13 mouse cellular contexts compared by ENCODE assay signal in the genomic region with DNA sequence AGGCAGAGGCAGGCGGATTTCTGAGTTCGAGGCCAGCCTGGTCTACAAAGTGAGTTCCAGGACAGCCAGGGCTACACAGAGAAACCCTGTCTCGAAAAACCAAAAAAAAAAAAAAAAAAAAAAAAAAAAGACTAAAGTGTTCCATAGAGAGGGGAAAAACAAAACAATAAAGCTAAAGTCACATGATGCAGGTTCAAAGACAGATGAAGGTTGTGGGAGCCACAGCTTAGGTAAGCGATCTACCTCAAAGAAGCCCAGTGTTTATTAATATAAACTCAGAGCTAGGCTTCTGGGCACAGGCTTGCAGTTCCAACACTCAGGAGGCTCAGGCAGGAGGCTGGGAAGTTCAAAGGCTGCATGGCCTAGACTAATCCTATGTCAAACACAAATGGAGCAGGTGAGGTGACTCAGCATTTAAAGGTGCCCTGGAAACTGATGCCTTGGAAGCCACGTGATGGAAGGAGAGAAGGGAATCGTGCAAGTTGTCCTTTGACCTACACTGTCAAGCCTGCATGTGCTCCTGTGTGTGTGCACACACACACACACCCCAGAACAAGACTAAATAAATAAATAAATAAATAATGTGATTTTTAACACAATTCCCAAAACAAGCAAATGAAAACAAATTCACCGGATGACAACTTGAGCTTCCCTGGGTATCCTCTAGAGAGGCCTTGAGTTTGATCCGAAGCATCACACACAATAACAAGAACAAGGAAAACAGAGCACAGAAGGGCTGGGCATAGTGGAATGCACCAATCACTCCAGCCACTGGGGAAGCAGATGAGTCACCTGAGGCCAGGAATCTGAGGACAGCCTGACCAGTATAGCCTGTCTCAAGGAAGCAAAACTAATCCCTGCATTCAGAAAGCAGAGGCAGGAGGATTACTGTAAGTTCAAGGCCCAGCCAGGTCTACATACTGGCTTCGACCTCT. TPM values are rescaled to one million over a fixed set of nuclear protein-coding genes. Genes with fewer than 3 reads are reported as not detected.
DNase-seq lines count a peak whose midpoint lies in the region; ATAC-seq lines count a peak whose summit lies in the region.
"Had no signal": no experiment of that assay in that cellular context is flagged by ENCODE, and none has a peak within 500 bp of the region (broad histone marks: within the 10 kb centered on the region; RNA-seq: fewer than 3 reads in every experiment).

No protein-coding gene starts in this region.

- H3K4me2 ChIP-seq in kidney, embryonic 16.5 days (replicated peaks; ENCODE audit: low read depth, low read length), result no peak overlapping the region
- H3K4me2 ChIP-seq in stomach, embryonic 15.5 days, result no peak overlapping the region
- no peak overlapping the region for H3K4me2 ChIP-seq in midbrain, embryonic 13.5 days (replicated peaks)
- H3K4me2 ChIP-seq: embryonic facial prominence, embryonic 13.5 days had no signal

- 83% methylated on average over 7 of the region's 9 CpGs for WGBS in kidney, embryonic 16.5 days
- 72% methylated on average over 8 of the region's 9 CpGs for WGBS in stomach, embryonic 15.5 days
- 87% methylated on average over 8 of the region's 9 CpGs for WGBS in midbrain, embryonic 13.5 days

- peaks cover 4% of the 10 kb centered on the region for H3K4me1 ChIP-seq in kidney, embryonic 16.5 days (ENCODE audit: insufficient read depth, low read length)
- no peaks in the 10 kb centered on the region for H3K4me1 ChIP-seq in stomach, embryonic 15.5 days
- no peaks in the 10 kb centered on the region for H3K4me1 ChIP-seq in midbrain, embryonic 13.5 days (replicated peaks)
- H3K4me1 ChIP-seq: embryonic facial prominence, embryonic 13.5 days; megakaryocyte, embryonic 14.5 days had no signal

- H3K27ac ChIP-seq in kidney, embryonic 16.5 days (ENCODE audit: low read length), result no peak overlapping the region
- no peak overlapping the region for H3K27ac ChIP-seq in stomach, embryonic 15.5 days
- H3K27ac ChIP-seq in midbrain, embryonic 13.5 days, result no peak overlapping the region
- H3K27ac ChIP-seq: embryonic facial prominence, embryonic 13.5 days had no signal

- no peak overlapping the region for H3K9ac ChIP-seq in kidney, embryonic 16.5 days (replicated peaks; ENCODE audit: low read length)
- no peak overlapping the region for H3K9ac ChIP-seq in stomach, embryonic 15.5 days
- no peak overlapping the region for H3K9ac ChIP-seq in midbrain, embryonic 13.5 days (replicated peaks)
- H3K9ac ChIP-seq: embryonic facial prominence, embryonic 13.5 days; forebrain, postnatal 0 days had no signal

- ATAC-seq in kidney, embryonic 16.5 days (ENCODE audit: low FRiP score, low TSS enrichment), result no peak
- ATAC-seq in stomach, embryonic 15.5 days (ENCODE audit: insufficient read depth, low FRiP score, low read depth), result peak; percentile 78; the same call in 1 of the 2 replicates
- ATAC-seq in midbrain, embryonic 13.5 days, result no peak
- ATAC-seq: forebrain, postnatal 0 days had no signal

- H3K4me3 ChIP-seq in kidney, embryonic 16.5 days (ENCODE audit: low read length), result no peak overlapping the region
- H3K4me3 ChIP-seq in stomach, embryonic 15.5 days (replicated peaks), result no peak overlapping the region
- no peak overlapping the region for H3K4me3 ChIP-seq in midbrain, embryonic 13.5 days (replicated peaks)
- H3K4me3 ChIP-seq: embryonic facial prominence, embryonic 13.5 days; megakaryocyte, embryonic 14.5 days had no signal

- H3K36me3 ChIP-seq in kidney, embryonic 16.5 days (ENCODE audit: insufficient read depth, low read length), result no peaks in the 10 kb centered on the region
- H3K36me3 ChIP-seq in stomach, embryonic 15.5 days, result no peaks in the 10 kb centered on the region
- no peaks in the 10 kb centered on the region for H3K36me3 ChIP-seq in midbrain, embryonic 13.5 days
- H3K36me3 ChIP-seq: embryonic facial prominence, embryonic 13.5 days had no signal

- no peaks in the 10 kb centered on the region for H3K9me3 ChIP-seq in kidney, embryonic 16.5 days (ENCODE audit: low read length)
- H3K9me3 ChIP-seq in stomach, embryonic 15.5 days, result no peaks in the 10 kb centered on the region
- H3K9me3 ChIP-seq in midbrain, embryonic 13.5 days, result no peaks in the 10 kb centered on the region
- H3K9me3 ChIP-seq: embryonic facial prominence, embryonic 13.5 days; megakaryocyte, embryonic 14.5 days had no signal

- H3K27me3 ChIP-seq in kidney, embryonic 16.5 days (ENCODE audit: insufficient read depth, low read length), result no peaks in the 10 kb centered on the region
- no peaks in the 10 kb centered on the region for H3K27me3 ChIP-seq in stomach, embryonic 15.5 days (replicated peaks)
- H3K27me3 ChIP-seq in midbrain, embryonic 13.5 days, result no peaks in the 10 kb centered on the region
- H3K27me3 ChIP-seq: CH12.LX; embryonic facial prominence, embryonic 13.5 days had no signal

- peak; percentile 64 to 76 for DNase-seq in kidney, adult 8-10 months
- peak; percentile 90 for DNase-seq in ES-CJ7 (ENCODE audit: low read depth, low spot score)
- DNase-seq in kidney, adult 9 months, result peak; percentile 85
- no peak for DNase-seq in gastrocnemius, postnatal 25 days
- no peak for DNase-seq in gastrocnemius, postnatal 10 days
- DNase-seq: forebrain, postnatal 0 days; gastrocnemius, postnatal 14 days had no signal

RNA-seq across cellular contexts. Expression of a gene that starts 25.4 kb away (rescaled TPM):
- polyA plus RNA-seq in kidney, embryonic 16.5 days (2015; fragmentation: Nextera tagmentation; extraction: Ambion mirVana), result 96.8 and 106 TPM in 2 replicates
- polyA plus RNA-seq in stomach, embryonic 15.5 days (2015; fragmentation: Nextera tagmentation; extraction: Ambion mirVana), result 72.4 and 78.4 TPM in 2 replicates
- total RNA-seq in gastrocnemius, postnatal 25 days (2021), result 10 to 100 TPM; 31.1 to 36.4 TPM
- polyA plus RNA-seq in midbrain, embryonic 13.5 days (2015; fragmentation: Nextera tagmentation; extraction: Ambion mirVana), result 120 TPM in 2 replicates
- total RNA-seq in gastrocnemius, postnatal 10 days (2021), result 10 to 100 TPM; 41.8 to 54.3 TPM

Comparison
In these comparisons a context has a peak if more than half of its experiments do, and no peak if none do; other contexts are left out.
1. DNase-seq: peak in kidney, adult 8-10 months (2 of 2), ES-CJ7 (single experiment) and kidney, adult 9 months (single experiment); none in gastrocnemius, postnatal 25 days (single experiment) and gastrocnemius, postnatal 10 days (single experiment).